Mouse (Mus musculus) gastrocnemius, adult 18-20 months (tissue): ENCODE measurements at regions not wholly inside any gene's neighbourhood (a gene's known extent, or its start where the extent isn't known, plus 50 kb on each side); places are given as distances from the start of the nearest gene placed in this dataset. TPM values are rescaled to one million over a fixed set of nuclear protein-coding genes. Genes with fewer than 3 reads are reported as not detected.

Source experiments
- DNase-seq: peaks from one replicate; pipeline ENCODE4 v3.0.0; 2021; ENCODE audit warnings: low spot score
- microRNA-seq: library from miRNA; unstranded; fragments of <30 nt; microRNA quantifications from one replicate; pipeline ENCODE4 v1.2.0, GENCODE M21; 2021

- DNase-seq = no peak
These were observed 169.4 kb upstream of the Kcnab2 start for GRCm38 (mm10) chr4:152647084-152647483.

- DNase-seq = no peak
These were observed 159.4 kb upstream of the Kcnab2 start for GRCm38 (mm10) chr4:152637088-152637487.

- DNase-seq = no peak
These were observed 156.2 kb upstream of the Kcnab2 start for GRCm38 (mm10) chr4:152633896-152634295.

- DNase-seq = no peak
These were observed 150.4 kb upstream of the Kcnab2 start for GRCm38 (mm10) chr4:152628111-152628510.

GRCm38 (mm10) chr4:152625032-152626003 lies 147.6 kb upstream of the Kcnab2 start:
- DNase-seq = peak; percentile 17

- DNase-seq = no peak
These were observed 144.5 kb upstream of the Kcnab2 start for GRCm38 (mm10) chr4:152622022-152622777.

GRCm38 (mm10) chr4:152617636-152618035 lies 140.0 kb upstream of the Kcnab2 start:
- no peak for DNase-seq

GRCm38 (mm10) chr4:152615155-152615554 lies 137.5 kb upstream of the Kcnab2 start:
- DNase-seq = no peak

GRCm38 (mm10) chr4:152614356-152615100 lies 136.9 kb upstream of the Kcnab2 start:
- no peak for DNase-seq

Small RNAs in the stretch of these regions (microRNA-seq; reads per million reads assigned to microRNA genes)
- gene Gm25779 = not detected
